Mouse (Mus musculus) kidney, adult 2 months (tissue): ENCODE results near the gene G6pdx. TPM values are rescaled to one million over a fixed set of nuclear protein-coding genes. Genes with fewer than 3 reads are reported as not detected.

ENCODE experiments used
- DNase-seq: peaks from one replicate; pipeline ENCODE4 v3.0.0; 2021
- H3K27ac ChIP-seq: fragments of 200-500 bp; 2 replicates; pipeline ENCODE4 v1.5.1; 2012; ENCODE audit warnings: low read depth, low read length, control low read depth, inconsistent platforms; ENCODE audit not compliant: insufficient read depth
- H3K27me3 ChIP-seq: fragments of 200-500 bp; replicated peaks from 2 replicates; pipeline ENCODE4 v1.6.1; 2012; ENCODE audit warnings: mild to moderate bottlenecking, moderate library complexity, low read length, inconsistent platforms; ENCODE audit not compliant: control insufficient read depth, insufficient read depth
- H3K36me3 ChIP-seq: fragments of 200-500 bp; 2 replicates; pipeline ENCODE4 v1.6.1; 2012; ENCODE audit warnings: mild to moderate bottlenecking, moderate library complexity, low read length, inconsistent platforms; ENCODE audit not compliant: control insufficient read depth, insufficient read depth
- H3K4me1 ChIP-seq: fragments of 200-500 bp; 2 replicates; pipeline ENCODE4 v1.6.1; 2011; ENCODE audit warnings: low read length; ENCODE audit not compliant: control insufficient read depth, insufficient read depth
- H3K4me3 ChIP-seq: fragments of 200-500 bp; 2 replicates; pipeline ENCODE4 v1.5.1; 2011; ENCODE audit warnings: mild to moderate bottlenecking, low read depth, low read length, control low read depth; ENCODE audit not compliant: insufficient read depth
- CTCF ChIP-seq: fragments of 200-500 bp; conservative IDR thresholded peaks from 2 replicates; pipeline ENCODE4 v1.5.1; 2011; ENCODE audit warnings: low read depth, mild to moderate bottlenecking, control low read depth, low read length, moderate library complexity, mixed read lengths; ENCODE audit not compliant: insufficient read depth, insufficient read length
- POLR2A ChIP-seq: fragments of 200-500 bp; IDR thresholded peaks from one replicate; pipeline ENCODE4 v1.6.1; 2011; ENCODE audit warnings: low read depth, low read length, control low read depth
- WGBS: fragments of 180-500 bp; shearing (Covaris S2); methylation state at CpG from one replicate; pipeline ENCODE4 v1.1.7; 2018; 5-methylcytosine and 5-hydroxymethylcytosine counted together
- polyA plus RNA-seq: library from polyadenylated mRNA; depleted of rRNA; stranded (reverse); fragments of >200 nt; gene quantifications from 2 replicates; pipeline ENCODE4 v1.2.3, GENCODE M21; 2012; rRNA removed

Gene G6pdx
- polyA plus RNA-seq, 1 experiment = 34.1 TPM

DNA sequence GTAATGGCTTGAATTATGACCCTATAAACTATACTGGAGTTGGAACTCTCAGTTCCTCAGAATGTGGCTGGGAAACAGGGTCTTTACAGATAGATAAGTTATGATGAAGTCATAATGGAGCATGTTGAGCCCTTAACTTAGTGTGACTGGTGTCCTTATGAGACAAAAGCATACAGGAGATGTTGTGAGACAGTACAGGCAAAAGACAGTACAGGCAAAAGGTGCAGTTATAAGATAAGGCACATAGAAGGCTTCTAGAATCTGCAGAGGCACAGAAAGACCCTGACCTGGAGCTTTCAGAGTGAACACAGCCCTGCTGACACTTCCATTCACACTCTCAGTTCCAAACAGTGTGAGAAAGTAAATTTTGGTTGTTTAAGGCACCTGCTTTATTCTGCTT, 40.8 kb downstream of the G6pdx start:
- Histone ChIP-seq H3K36me3 (no peaks in the 10 kb centered on the region), H3K4me1 (no peaks in the 10 kb centered on the region; the same call in 1 of the 2 replicates), H3K27ac (no peak overlapping the region), H3K27me3 (no peaks in the 10 kb centered on the region), H3K4me3 (no peak overlapping the region)
- no peak for TF ChIP-seq POLR2A
- no peak for TF ChIP-seq CTCF
- no peak for DNase-seq

DNA sequence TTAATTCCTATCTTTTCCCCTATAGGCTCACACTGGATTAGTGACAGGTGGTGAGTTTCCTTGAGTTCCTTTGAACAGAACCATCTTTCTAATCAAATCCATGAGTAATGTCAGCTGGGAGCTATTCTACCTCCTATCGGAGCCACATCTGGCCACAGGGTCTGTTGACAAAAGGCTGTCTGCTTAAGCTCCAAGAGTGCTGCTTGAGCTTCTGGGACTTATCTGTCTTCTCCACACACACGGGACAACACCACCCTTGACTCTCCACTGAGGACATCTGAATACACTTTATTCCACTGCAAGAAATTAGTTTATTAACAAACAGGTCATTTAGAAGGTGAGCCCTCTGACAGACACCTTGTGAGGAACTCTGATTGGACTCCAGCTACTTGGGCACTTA, 44.5 kb downstream of the G6pdx start:
- TF ChIP-seq POLR2A (no peak), CTCF (no peak)
- WGBS = 97% methylated on average over 2 of the region's 2 CpGs

GRCm38 (mm10) chrX:74372888-74373549, 56.0 kb downstream of the G6pdx start, which contains the start of the genes Ubl4a and Slc10a3:
Gene Ubl4a (minus strand): TSS chrX:74373218.
Gene Slc10a3 (minus strand): TSS chrX:74373349.
- no peaks in the 10 kb centered on the region for H3K36me3 ChIP-seq
- WGBS = under 1% methylated on average over 30 of the region's 32 CpGs
- H3K4me3 ChIP-seq = peak within 1 kb of the TSS; percentile 69
- H3K4me1 ChIP-seq = peaks cover 4% of the 10 kb centered on the region; the same call in 1 of the 2 replicates
- no peaks in the 10 kb centered on the region for H3K27me3 ChIP-seq
- H3K27ac ChIP-seq = peak within 1 kb of the TSS; percentile 25; the same call in 1 of the 2 replicates
- peak; percentile 94 for DNase-seq
- TF ChIP-seq POLR2A (peak; percentile 27), CTCF (no peak)

More for the DNA sequence above, 44.5 kb downstream of the G6pdx start:
- no peak for DNase-seq
- Histone ChIP-seq H3K27ac (no peak overlapping the region), H3K4me3 (no peak overlapping the region), H3K36me3 (no peaks in the 10 kb centered on the region), H3K4me1 (no peaks in the 10 kb centered on the region), H3K27me3 (no peaks in the 10 kb centered on the region)

DNA sequence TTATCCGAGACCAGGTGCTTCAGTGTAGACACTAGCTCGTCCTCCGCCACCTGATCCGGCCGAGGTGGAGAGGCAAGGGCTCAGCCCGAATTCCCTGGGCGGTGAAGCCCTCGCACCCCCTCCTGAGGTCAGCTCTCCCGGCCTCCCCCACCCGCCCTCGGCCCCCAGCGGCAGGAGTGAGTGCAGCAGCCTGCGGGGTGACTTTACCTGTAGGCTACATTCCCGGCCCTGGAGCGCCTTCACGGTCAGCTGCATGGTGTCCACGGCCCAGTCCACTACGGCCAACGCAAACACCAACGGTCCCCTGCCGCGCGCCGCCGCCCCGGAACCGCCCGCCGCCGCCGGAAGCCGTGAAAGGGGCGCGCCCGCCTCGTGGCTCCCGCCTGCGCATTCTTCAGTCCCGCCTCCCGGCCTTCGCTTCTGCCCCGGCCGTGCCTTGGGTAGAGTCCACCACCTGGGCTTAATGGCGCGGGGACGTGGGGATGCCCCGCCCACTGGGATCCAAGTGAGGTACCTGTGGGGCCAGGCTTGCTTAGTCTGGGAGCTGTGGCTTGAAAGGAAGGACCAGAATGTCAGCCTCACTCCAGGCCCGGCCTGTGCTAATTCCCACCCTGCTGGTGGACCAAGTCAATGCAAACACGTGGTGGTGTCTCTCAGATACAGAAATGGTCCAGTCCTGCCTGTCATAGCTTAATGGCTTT, 60.6 kb downstream of the G6pdx start:
- peak overlapping the region; percentile 74 for H3K27ac ChIP-seq
- H3K4me1 ChIP-seq = peaks cover 9% of the 10 kb centered on the region; the same call in 1 of the 2 replicates
- 1% methylated on average over 47 of the region's 49 CpGs for WGBS
- peak overlapping the region; percentile 80 for H3K4me3 ChIP-seq
- TF ChIP-seq POLR2A (no peak), CTCF (no peak)
- peak; percentile 87 for DNase-seq
- H3K36me3 ChIP-seq = no peaks in the 10 kb centered on the region
- H3K27me3 ChIP-seq = no peaks in the 10 kb centered on the region

DNA sequence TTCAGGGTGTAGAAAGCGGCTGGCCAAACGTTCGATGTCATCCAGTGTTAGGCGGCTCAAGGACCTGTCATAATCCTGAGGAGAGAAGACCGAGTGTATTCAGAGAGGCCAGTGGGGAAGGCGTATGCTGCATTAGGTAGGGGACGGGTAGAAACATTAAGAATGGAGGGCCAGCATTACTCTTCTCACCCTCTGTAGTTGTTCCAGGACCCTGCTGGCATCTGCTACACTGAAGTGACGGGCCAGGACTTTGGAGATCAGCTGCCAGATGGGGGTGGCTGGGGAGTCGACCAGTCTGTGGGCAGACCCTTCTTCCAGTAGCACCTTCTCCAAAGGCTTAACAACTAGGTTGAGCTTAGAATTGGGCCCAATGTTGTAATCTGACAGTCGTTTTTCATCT, 61.5 kb downstream of the G6pdx start:
- DNase-seq = no peak
- WGBS = 47% methylated on average over 10 of the region's 10 CpGs
- TF ChIP-seq CTCF (no peak), POLR2A (no peak)
- peak overlapping the region; percentile 74 for H3K27ac ChIP-seq
- H3K36me3 ChIP-seq = no peaks in the 10 kb centered on the region
- peak overlapping the region; percentile 80 for H3K4me3 ChIP-seq
- no peaks in the 10 kb centered on the region for H3K27me3 ChIP-seq
- H3K4me1 ChIP-seq = peaks cover 9% of the 10 kb centered on the region; the same call in 1 of the 2 replicates

Other genes starting within 250 kb of the G6pdx start
- 125 and 161 TPM in 2 replicates for gene Flna, start 179.4 kb downstream of the G6pdx start, polyA plus RNA-seq
- gene Emd, start 174.5 kb downstream of the G6pdx start, polyA plus RNA-seq = 41.1 and 45.2 TPM in 2 replicates
- 1,301 and 1,460 TPM in 2 replicates for gene Rpl10, start 158.4 kb downstream of the G6pdx start, polyA plus RNA-seq
- gene Taz, start 147.3 kb downstream of the G6pdx start, polyA plus RNA-seq = 79.6 and 104 TPM in 2 replicates
- 26.0 and 26.1 TPM in 2 replicates for gene Dnase1l1, start 146.9 kb downstream of the G6pdx start, polyA plus RNA-seq
- gene Atp6ap1, start 132.1 kb downstream of the G6pdx start, polyA plus RNA-seq = 382 and 458 TPM in 2 replicates
- gene Gdi1, start 124.2 kb downstream of the G6pdx start, polyA plus RNA-seq = 120 and 150 TPM in 2 replicates
- gene Fam50a, start 116.2 kb downstream of the G6pdx start, polyA plus RNA-seq = 13.1 and 17.7 TPM in 2 replicates
- gene Plxna3, start 100.1 kb downstream of the G6pdx start, polyA plus RNA-seq = 5.8 and 7.3 TPM in 2 replicates
- 78.3 and 81.7 TPM in 2 replicates for gene Lage3, start 75.6 kb downstream of the G6pdx start, polyA plus RNA-seq
- gene Ubl4a, start 56.0 kb downstream of the G6pdx start, polyA plus RNA-seq = 43.3 and 50.4 TPM in 2 replicates
- gene Slc10a3, start 55.8 kb downstream of the G6pdx start, polyA plus RNA-seq = 13.9 and 17.4 TPM in 2 replicates
- gene Fam3a, start 35.9 kb downstream of the G6pdx start, polyA plus RNA-seq = 47.1 and 53.5 TPM in 2 replicates
- 10.7 and 11.2 TPM in 2 replicates for gene Ikbkg, start 35.9 kb downstream of the G6pdx start, polyA plus RNA-seq
- not detected in 2 replicates for gene Gm6880, start 52.2 kb upstream of the G6pdx start, polyA plus RNA-seq
- not detected in 2 replicates for gene Olfr1326-ps1, start 145.7 kb upstream of the G6pdx start, polyA plus RNA-seq
- gene Olfr1325, start 163.5 kb upstream of the G6pdx start, polyA plus RNA-seq = not detected in 2 replicates
- 0.03 and 0.04 TPM in 2 replicates for gene Gm5640, start 216.4 kb upstream of the G6pdx start, polyA plus RNA-seq